Mouse (Mus musculus): ENCODE results near the gene Slc16a11.

Slc16a11 gene

GRCm38 (mm10) chr11:70212423-70212822 lies at the start of gene Slc16a11:
TSS of gene Slc16a11 (plus strand) at chr11:70212752.
- DNase-seq: peak; percentile 20 to 46

- DNase-seq: peak in 1 of 2 experiments; percentile 46
Observed at GRCm38 (mm10) chr11:70165972-70166921, 46.3 kb upstream of the Slc16a11 start.

GRCm38 (mm10) chr11:70168136-70168535 lies 44.4 kb upstream of the Slc16a11 start:
- DNase-seq: no peak

- DNase-seq: peak; percentile 55 to 66
Observed at GRCm38 (mm10) chr11:70169471-70169870, 43.1 kb upstream of the Slc16a11 start.

- DNase-seq: peak; percentile 90 to 93
Observed at GRCm38 (mm10) chr11:70170291-70170690, 42.3 kb upstream of the Slc16a11 start.

- peak; percentile 41 to 53 for DNase-seq
Observed at GRCm38 (mm10) chr11:70171181-70171580, 41.4 kb upstream of the Slc16a11 start.

GRCm38 (mm10) chr11:70171847-70172246 lies 40.7 kb upstream of the Slc16a11 start:
- DNase-seq: peak; percentile 47 to 61

- DNase-seq: peak; percentile 49 to 57
Observed at GRCm38 (mm10) chr11:70172298-70172697, 40.3 kb upstream of the Slc16a11 start.

- no peak for DNase-seq
Observed at GRCm38 (mm10) chr11:70174491-70174890, 38.1 kb upstream of the Slc16a11 start.

- peak; percentile 52 to 71 for DNase-seq
Observed at GRCm38 (mm10) chr11:70177647-70178046, 34.9 kb upstream of the Slc16a11 start.

- DNase-seq: peak; percentile 67 to 78
Observed at GRCm38 (mm10) chr11:70178311-70178710, 34.2 kb upstream of the Slc16a11 start.

- DNase-seq: peak in 1 of 2 experiments; percentile 14
Observed at GRCm38 (mm10) chr11:70178756-70179155, 33.8 kb upstream of the Slc16a11 start.

- DNase-seq: peak; percentile 69 to 72
Observed at GRCm38 (mm10) chr11:70179401-70179800, 33.2 kb upstream of the Slc16a11 start.

- DNase-seq: no peak
Observed at GRCm38 (mm10) chr11:70180496-70180895, 32.1 kb upstream of the Slc16a11 start.

- DNase-seq: no peak
Observed at GRCm38 (mm10) chr11:70185120-70185519, 27.4 kb upstream of the Slc16a11 start.

- no peak for DNase-seq
Observed at GRCm38 (mm10) chr11:70189319-70190134, 23.0 kb upstream of the Slc16a11 start.

GRCm38 (mm10) chr11:70191188-70191587 lies 21.4 kb upstream of the Slc16a11 start:
- no peak for DNase-seq

- DNase-seq: no peak
Observed at GRCm38 (mm10) chr11:70192157-70192556, 20.4 kb upstream of the Slc16a11 start.

- DNase-seq: no peak
Observed at GRCm38 (mm10) chr11:70193354-70194285, 18.9 kb upstream of the Slc16a11 start.

- DNase-seq: no peak
Observed at GRCm38 (mm10) chr11:70198332-70198731, 14.2 kb upstream of the Slc16a11 start.

- no peak for DNase-seq
Observed at GRCm38 (mm10) chr11:70199107-70199506, 13.4 kb upstream of the Slc16a11 start.

GRCm38 (mm10) chr11:70200036-70200608 lies 12.4 kb upstream of the Slc16a11 start:
- DNase-seq: no peak
